Mouse (Mus musculus) ES-E14 (cell line): ENCODE results near the gene Rom1.

ENCODE experiments used
- CHD2 ChIP-seq: IDR thresholded peaks from 2 replicates; pipeline ENCODE4 v1.6.1; 2014; ENCODE audit warnings: mild to moderate bottlenecking, low read depth, low read length, inconsistent platforms
- HCFC1 ChIP-seq: IDR thresholded peaks from 2 replicates; pipeline ENCODE4 v1.6.1; 2012; ENCODE audit warnings: low read length, inconsistent platforms, borderline replicate concordance; ENCODE audit not compliant: insufficient read depth
- MAFK ChIP-seq: IDR thresholded peaks from 2 replicates; pipeline ENCODE4 v1.6.1; 2014; ENCODE audit warnings: mild to moderate bottlenecking, low read depth, low read length, inconsistent platforms; ENCODE audit not compliant: insufficient read depth
- ZC3H11A ChIP-seq: IDR thresholded peaks from 2 replicates; pipeline ENCODE4 v1.6.1; 2012; ENCODE audit warnings: low read depth, mild to moderate bottlenecking, inconsistent platforms, low read length, borderline replicate concordance
- ZNF384 ChIP-seq: IDR thresholded peaks from 2 replicates; pipeline ENCODE4 v1.6.1; 2012; ENCODE audit warnings: low read depth, low read length, inconsistent platforms

DNA sequence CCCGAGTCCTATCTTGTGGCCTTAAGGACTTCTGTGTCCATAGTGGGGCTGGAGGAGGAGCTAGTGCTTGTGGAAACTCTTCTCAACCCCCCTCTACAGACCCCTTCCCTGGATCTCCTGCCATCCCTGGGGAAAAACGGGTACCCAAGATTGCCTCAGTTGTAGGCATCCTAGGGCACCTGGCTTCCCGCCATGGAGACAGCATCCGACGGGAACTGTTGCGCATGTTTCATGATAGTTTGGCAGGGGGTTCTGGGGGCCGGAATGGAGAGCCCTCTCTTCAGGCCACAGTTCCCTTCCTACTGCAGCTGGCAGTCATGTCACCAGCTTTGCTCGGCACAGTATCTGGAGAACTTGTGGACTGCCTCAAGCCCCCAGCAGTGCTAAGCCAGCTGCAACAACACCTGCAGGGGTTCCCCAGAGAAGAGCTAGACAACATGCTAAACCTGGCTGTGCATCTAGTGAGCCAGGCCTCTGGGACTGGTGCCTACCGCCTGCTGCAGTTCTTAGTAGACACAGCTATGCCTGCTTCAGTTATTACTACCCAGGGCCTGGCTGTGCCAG is 33.7 kb downstream of the Rom1 start:
- TF ChIP-seq ZC3H11A (no peak), CHD2 (no peak), HCFC1 (no peak), ZNF384 (no peak), MAFK (no peak)
